Mouse (Mus musculus) liver, embryonic 16.5 days (tissue): ENCODE results near the gene Frmd4b. TPM values are rescaled to one million over a fixed set of nuclear protein-coding genes. Genes with fewer than 3 reads are reported as not detected.

ENCODE experiments used
- ATAC-seq: fragments of 200-750 bp; cut with Nextera tagmentation; 2 replicates; pipeline ENCODE4 v1.8.0; 2017; ENCODE audit warnings: low read depth, mild to moderate bottlenecking, moderate number of reproducible peaks, moderate library complexity
- H3K27ac ChIP-seq: fragments of 300-500 bp; sonication (generic); 2 replicates; pipeline ENCODE4 v1.5.1; 2014; ENCODE audit warnings: mild to moderate bottlenecking, low read length
- H3K27me3 ChIP-seq: fragments of 300-500 bp; sonication (generic); 2 replicates; pipeline ENCODE4 v1.6.1; 2014; ENCODE audit warnings: low read depth, low read length, mixed read lengths; ENCODE audit not compliant: control insufficient read depth, insufficient read depth
- H3K36me3 ChIP-seq: fragments of 300-500 bp; sonication (generic); 2 replicates; pipeline ENCODE4 v1.6.1; 2014; ENCODE audit warnings: mild to moderate bottlenecking; ENCODE audit not compliant: control insufficient read depth, insufficient read depth
- H3K4me1 ChIP-seq: fragments of 300-500 bp; sonication (generic); 2 replicates; pipeline ENCODE4 v1.6.1; 2014; ENCODE audit warnings: low read depth, low read length, mixed read lengths; ENCODE audit not compliant: control insufficient read depth
- H3K4me2 ChIP-seq: fragments of 300-500 bp; sonication (generic); 2 replicates; pipeline ENCODE4 v1.6.1; 2014; ENCODE audit warnings: low read depth, low read length, mixed read lengths
- H3K4me3 ChIP-seq: fragments of 300-500 bp; sonication (generic); 2 replicates; pipeline ENCODE4 v1.5.1; 2014; ENCODE audit warnings: low read depth, mild to moderate bottlenecking, low read length
- H3K9ac ChIP-seq: fragments of 300-500 bp; sonication (generic); 2 replicates; pipeline ENCODE4 v1.6.1; 2014; ENCODE audit warnings: low read depth, low read length
- H3K9me3 ChIP-seq: fragments of 300-500 bp; sonication (generic); replicated peaks from 2 replicates; pipeline ENCODE4 v1.6.1; 2016; ENCODE audit warnings: low read length; ENCODE audit not compliant: control insufficient read depth
- WGBS: fragments of 180-500 bp; shearing (Covaris S2); extraction: QIAGEN DNeasy Blood & Tissue Kit; methylation state at CpG from one replicate; pipeline ENCODE4 v1.1.7; 2014; ENCODE audit not compliant: insufficient replicate concordance; 5-methylcytosine and 5-hydroxymethylcytosine counted together
- polyA plus RNA-seq: library from polyadenylated mRNA; unstranded; fragments of >200 nt; fragmentation: Nextera tagmentation; extraction: Ambion mirVana; gene quantifications from 2 replicates; pipeline ENCODE4 v1.2.1, GENCODE M21; 2015

Gene Frmd4b
- polyA plus RNA-seq, 1 experiment from 2014 or later = 8.9 TPM

- peak overlapping the region; percentile 51 for H3K4me3 ChIP-seq
- H3K27me3 ChIP-seq = peaks cover 18% of the 10 kb centered on the region
- H3K4me2 ChIP-seq = peak overlapping the region; percentile 66
- H3K9me3 ChIP-seq = no peaks in the 10 kb centered on the region
- H3K36me3 ChIP-seq = no peaks in the 10 kb centered on the region
- peak overlapping the region; percentile 15; the same call in 1 of the 2 replicates for H3K9ac ChIP-seq
- WGBS = under 1% methylated on average over 40 of the region's 40 CpGs
- no peaks in the 10 kb centered on the region for H3K4me1 ChIP-seq
- peak; percentile 35; the same call in 1 of the 2 replicates for ATAC-seq
- no peak overlapping the region for H3K27ac ChIP-seq
Measured at GRCm38 (mm10) chr6:97487535-97488081, 129.7 kb downstream of the Frmd4b start.

- Histone ChIP-seq H3K4me2 (peak overlapping the region; percentile 66; the same call in 1 of the 2 replicates), H3K27me3 (peaks cover 18% of the 10 kb centered on the region), H3K4me3 (peak overlapping the region; percentile 51; the same call in 1 of the 2 replicates), H3K9ac (no peak overlapping the region), H3K36me3 (no peaks in the 10 kb centered on the region), H3K27ac (no peak overlapping the region), H3K4me1 (no peaks in the 10 kb centered on the region), H3K9me3 (no peaks in the 10 kb centered on the region)
- WGBS = 17% methylated on average over 11 of the region's 11 CpGs
- ATAC-seq = no peak
Measured at GRCm38 (mm10) chr6:97486813-97487361, 130.5 kb downstream of the Frmd4b start.

DNA sequence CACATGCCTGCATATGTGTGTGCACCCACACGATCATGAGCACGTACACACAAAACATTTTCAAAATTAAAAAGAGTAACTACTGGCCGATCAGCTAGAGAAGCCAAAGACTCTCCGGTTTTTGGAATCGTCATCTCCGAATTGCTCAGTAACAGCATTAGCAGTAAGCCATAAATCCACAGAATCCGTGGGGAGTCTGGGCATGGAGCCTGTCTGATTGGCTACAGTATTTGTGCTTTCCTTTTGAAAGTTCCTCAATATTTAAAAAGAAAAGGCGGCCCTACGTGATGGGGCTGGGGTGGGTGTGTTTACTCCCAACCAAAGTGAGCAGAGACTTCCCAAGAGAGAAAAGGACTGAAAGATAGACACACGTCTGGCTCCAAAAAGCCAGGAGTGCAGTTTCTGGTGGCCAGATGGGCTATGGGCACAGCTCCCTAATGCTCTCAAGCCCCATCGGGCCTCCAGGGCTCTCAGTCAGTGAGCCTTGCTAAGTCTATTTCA lies 131.4 kb downstream of the Frmd4b start:
- no peak for ATAC-seq
- no peak overlapping the region for H3K27ac ChIP-seq
- WGBS = 64% methylated on average over 11 of the region's 11 CpGs
- H3K36me3 ChIP-seq = no peaks in the 10 kb centered on the region
- no peak overlapping the region for H3K9ac ChIP-seq
- peaks cover 18% of the 10 kb centered on the region for H3K27me3 ChIP-seq
- H3K4me3 ChIP-seq = no peak overlapping the region
- H3K4me2 ChIP-seq = no peak overlapping the region
- H3K4me1 ChIP-seq = no peaks in the 10 kb centered on the region
- no peaks in the 10 kb centered on the region for H3K9me3 ChIP-seq

GRCm38 (mm10) chr6:97481912-97482311 lies 135.4 kb downstream of the Frmd4b start:
- H3K36me3 ChIP-seq = no peaks in the 10 kb centered on the region
- no peak overlapping the region for H3K9ac ChIP-seq
- peaks cover 7% of the 10 kb centered on the region for H3K27me3 ChIP-seq
- H3K27ac ChIP-seq = no peak overlapping the region
- no peak for ATAC-seq
- H3K4me1 ChIP-seq = no peaks in the 10 kb centered on the region
- H3K4me2 ChIP-seq = no peak overlapping the region
- 27% methylated on average over 6 of the region's 6 CpGs for WGBS
- no peak overlapping the region for H3K4me3 ChIP-seq
- no peaks in the 10 kb centered on the region for H3K9me3 ChIP-seq

DNA sequence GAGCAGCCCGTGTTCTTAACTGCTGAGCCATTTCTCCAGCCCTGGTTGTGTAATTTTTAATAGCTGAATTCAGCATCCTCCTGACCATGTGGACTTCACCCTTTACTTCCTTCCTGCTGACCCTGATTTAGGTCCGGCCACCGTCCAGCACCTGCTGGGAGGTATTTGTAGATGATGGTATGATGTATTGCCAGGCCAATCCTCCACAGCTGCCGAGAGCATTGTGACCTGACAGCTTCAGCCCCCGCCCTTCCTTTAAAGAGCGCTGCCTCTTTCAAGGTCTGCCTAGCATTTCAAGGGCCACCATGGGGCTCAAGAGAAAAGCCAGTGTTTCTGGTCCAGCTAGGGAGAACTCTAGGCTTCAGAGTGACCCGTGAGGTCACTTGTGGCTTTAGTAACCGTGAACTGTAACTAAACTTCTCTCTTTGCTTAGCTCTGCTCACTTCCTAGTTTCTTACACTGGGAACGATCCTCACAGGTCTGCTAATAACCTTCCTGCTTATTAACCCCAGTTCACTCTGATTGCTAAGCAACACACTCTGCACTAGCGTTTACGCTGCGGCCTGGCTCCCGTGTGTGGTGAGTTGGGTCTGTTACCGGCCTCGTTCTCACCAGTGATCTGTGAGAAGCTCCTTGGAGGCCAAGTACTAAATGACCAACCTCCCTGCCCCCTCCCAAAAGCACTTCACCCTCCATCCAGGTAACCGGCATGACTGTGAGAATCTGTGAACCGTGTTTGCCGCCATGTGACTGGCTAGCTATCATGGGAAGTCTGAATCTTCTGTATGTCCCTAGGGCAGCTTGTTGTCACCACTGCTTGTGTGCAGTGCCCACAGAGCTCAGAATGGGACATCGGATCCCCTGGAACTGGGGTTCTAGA lies 138.1 kb downstream of the Frmd4b start:
- Histone ChIP-seq H3K4me2 (no peak overlapping the region), H3K27me3 (no peaks in the 10 kb centered on the region), H3K27ac (no peak overlapping the region), H3K4me3 (no peak overlapping the region), H3K36me3 (no peaks in the 10 kb centered on the region), H3K9ac (no peak overlapping the region), H3K4me1 (no peaks in the 10 kb centered on the region), H3K9me3 (no peaks in the 10 kb centered on the region)
- peak; percentile 19; the same call in 1 of the 2 replicates for ATAC-seq
- 52% methylated on average over 19 of the region's 19 CpGs for WGBS

DNA sequence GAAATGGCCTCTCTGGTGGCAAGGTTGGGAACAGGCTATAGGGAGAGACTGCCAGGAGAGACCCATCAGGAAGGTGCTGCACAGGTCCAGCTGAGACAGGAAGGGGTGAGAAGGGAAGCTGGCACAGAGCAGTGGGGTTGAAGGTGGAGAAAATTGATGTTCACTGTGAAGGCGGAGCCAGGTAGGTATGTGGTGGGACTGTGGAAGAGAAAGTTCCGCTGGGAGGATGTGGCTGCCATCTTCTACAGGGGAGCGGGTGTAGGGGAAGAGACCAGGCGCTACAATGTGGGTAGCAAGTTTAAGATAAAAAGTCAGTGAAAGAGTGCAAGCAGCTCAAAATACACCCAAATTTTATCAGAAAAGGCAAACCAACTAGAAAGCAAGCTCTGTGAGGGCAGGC lies 143.7 kb downstream of the Frmd4b start:
- ATAC-seq = no peak
- no peak overlapping the region for H3K4me2 ChIP-seq
- H3K27ac ChIP-seq = no peak overlapping the region
- H3K4me3 ChIP-seq = no peak overlapping the region
- no peaks in the 10 kb centered on the region for H3K36me3 ChIP-seq
- WGBS = 58% methylated on average over 4 of the region's 4 CpGs
- H3K4me1 ChIP-seq = no peaks in the 10 kb centered on the region
- no peaks in the 10 kb centered on the region for H3K27me3 ChIP-seq
- H3K9ac ChIP-seq = no peak overlapping the region
- H3K9me3 ChIP-seq = no peaks in the 10 kb centered on the region

DNA sequence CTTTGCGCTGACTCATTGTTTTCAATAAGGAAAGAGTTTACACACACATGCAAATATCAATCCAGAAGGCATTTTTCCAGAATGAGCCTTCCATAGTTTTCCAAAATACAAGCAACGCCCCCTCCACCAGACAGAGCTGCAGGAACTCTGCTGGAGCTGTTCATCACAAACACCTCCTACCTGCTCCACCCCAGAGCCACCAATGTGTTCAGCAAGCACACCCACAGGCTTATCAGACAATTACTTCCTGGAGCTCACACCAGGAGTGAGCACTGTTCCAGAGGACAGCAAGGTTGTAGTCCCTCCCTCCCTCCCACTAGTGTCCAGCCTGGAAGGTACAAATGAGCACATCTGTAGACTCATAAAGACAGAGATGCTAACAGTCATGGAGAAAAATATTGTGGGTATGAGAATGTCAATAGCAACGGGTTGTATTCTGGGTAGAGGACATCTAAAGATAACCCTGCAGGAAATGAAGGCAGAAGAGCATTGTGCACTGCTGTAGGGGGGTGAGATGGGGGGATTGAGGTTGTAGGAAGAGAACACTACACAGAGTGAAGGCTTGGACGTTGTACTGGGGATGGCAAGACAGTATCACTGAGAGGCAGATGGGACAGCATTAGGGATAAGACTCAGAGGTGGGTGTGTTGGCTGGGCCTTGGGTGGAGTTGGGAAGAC lies 144.3 kb downstream of the Frmd4b start:
- Histone ChIP-seq H3K9ac (no peak overlapping the region), H3K4me3 (no peak overlapping the region), H3K4me1 (no peaks in the 10 kb centered on the region), H3K4me2 (no peak overlapping the region), H3K27me3 (no peaks in the 10 kb centered on the region), H3K9me3 (no peaks in the 10 kb centered on the region), H3K36me3 (no peaks in the 10 kb centered on the region), H3K27ac (no peak overlapping the region)
- ATAC-seq = no peak
- WGBS = 41% methylated on average over 4 of the region's 4 CpGs

GRCm38 (mm10) chr6:97463898-97464524 lies 153.3 kb downstream of the Frmd4b start:
- Histone ChIP-seq H3K9me3 (no peaks in the 10 kb centered on the region), H3K36me3 (no peaks in the 10 kb centered on the region), H3K4me2 (peak overlapping the region; percentile 14; the same call in 1 of the 2 replicates), H3K9ac (no peak overlapping the region), H3K4me1 (no peaks in the 10 kb centered on the region), H3K27ac (peak overlapping the region; percentile 47; the same call in 1 of the 2 replicates), H3K27me3 (no peaks in the 10 kb centered on the region), H3K4me3 (no peak overlapping the region)
- 15% methylated on average over 17 of the region's 17 CpGs for WGBS
- ATAC-seq = peak; percentile 24; the same call in 1 of the 2 replicates
